Mouse (Mus musculus) heart, embryonic 16.5 days (tissue): ENCODE measurements around the gene Tatdn3. TPM values are rescaled to one million over a fixed set of nuclear protein-coding genes. Genes with fewer than 3 reads are reported as not detected.
A peak's percentile ranks its signal among the peaks of the same experiment; 100 is the strongest.

ENCODE experiments used
- ATAC-seq: fragments of 200-750 bp; cut with Nextera tagmentation; replicated peaks from 2 replicates; pipeline ENCODE4 v1.8.0; 2017; ENCODE audit warnings: moderate number of reproducible peaks; ENCODE audit not compliant: insufficient read depth, low FRiP score; ENCODE audit errors: extremely low read depth
- H3K27ac ChIP-seq: fragments of 300-500 bp; sonication (generic); 2 replicates; pipeline ENCODE4 v1.5.1; 2014; ENCODE audit warnings: mild to moderate bottlenecking, low read length, control low read depth, moderate library complexity
- H3K27me3 ChIP-seq: fragments of 300-500 bp; sonication (generic); 2 replicates; pipeline ENCODE4 v1.6.1; 2014; ENCODE audit warnings: low read length, mixed read lengths; ENCODE audit not compliant: control insufficient read depth, insufficient read depth
- H3K36me3 ChIP-seq: fragments of 300-500 bp; sonication (generic); 2 replicates; pipeline ENCODE4 v1.6.1; 2014; ENCODE audit not compliant: control insufficient read depth, insufficient read depth
- H3K4me1 ChIP-seq: fragments of 300-500 bp; sonication (generic); 2 replicates; pipeline ENCODE4 v1.6.1; 2014; ENCODE audit warnings: low read length, mixed read lengths; ENCODE audit not compliant: control insufficient read depth, insufficient read depth
- H3K4me2 ChIP-seq: fragments of 300-500 bp; sonication (generic); 2 replicates; pipeline ENCODE4 v1.6.1; 2014; ENCODE audit warnings: low read depth, mild to moderate bottlenecking, control low read depth, low read length
- H3K4me3 ChIP-seq: fragments of 300-500 bp; sonication (generic); 2 replicates; pipeline ENCODE4 v1.5.1; 2014; ENCODE audit warnings: mild to moderate bottlenecking, control low read depth, low read length
- H3K9ac ChIP-seq: fragments of 300-500 bp; sonication (generic); 2 replicates; pipeline ENCODE4 v1.6.1; 2014; ENCODE audit warnings: low read length, control low read depth
- H3K9me3 ChIP-seq: fragments of 300-500 bp; sonication (generic); replicated peaks from 2 replicates; pipeline ENCODE4 v1.6.1; 2016; ENCODE audit warnings: low read length; ENCODE audit not compliant: control insufficient read depth
- WGBS: fragments of 180-500 bp; shearing (Covaris S2); extraction: QIAGEN DNeasy Blood & Tissue Kit; methylation state at CpG from one replicate; pipeline ENCODE4 v1.1.7; 2014; 5-methylcytosine and 5-hydroxymethylcytosine counted together
- polyA plus RNA-seq: library from polyadenylated mRNA; unstranded; fragments of >200 nt; fragmentation: Nextera tagmentation; extraction: Ambion mirVana; gene quantifications from 2 replicates; pipeline ENCODE4 v1.2.1, GENCODE M21; 2015

Tatdn3 gene
- polyA plus RNA-seq, 1 experiment from 2014 or later: 17.9 TPM

DNA sequence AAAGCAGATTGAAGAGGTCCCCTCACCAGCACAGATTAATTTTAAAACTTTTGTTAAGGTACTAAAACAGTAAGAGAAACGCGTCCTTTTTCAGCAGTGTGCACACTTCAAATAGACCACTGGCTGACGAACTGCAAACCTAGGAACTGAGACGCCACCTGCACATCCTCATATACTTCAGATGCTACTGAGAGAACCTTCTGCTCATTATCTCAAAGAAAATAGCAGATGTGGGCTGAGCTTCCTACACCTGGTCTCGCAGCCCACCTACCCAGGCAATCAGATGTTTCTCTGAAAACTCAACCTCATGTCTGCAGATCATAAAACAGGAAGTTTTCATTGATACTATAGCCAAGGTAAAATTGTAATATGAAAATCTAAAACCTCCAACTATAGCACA is 42.9 kb downstream of the Tatdn3 start:
- 82% methylated on average over 5 of the region's 5 CpGs for WGBS

DNA sequence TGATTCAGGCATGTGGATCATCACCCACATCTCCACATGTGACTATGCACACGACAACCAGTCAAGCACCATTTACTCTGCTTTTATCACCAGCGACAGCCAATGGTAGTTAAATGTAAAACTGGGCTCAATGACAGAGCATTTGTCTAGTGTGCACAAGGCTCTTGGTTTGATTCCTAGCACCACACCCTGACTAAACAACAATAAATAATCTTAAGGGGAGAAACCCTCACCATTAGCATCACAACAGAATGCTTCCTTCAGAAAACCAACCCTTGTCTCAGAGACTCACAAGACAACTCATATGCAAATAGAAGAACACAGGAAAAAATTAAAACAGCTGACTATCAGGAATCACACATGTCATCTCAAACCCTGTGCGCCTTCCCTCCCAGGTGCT is 48.5 kb downstream of the Tatdn3 start:
- 96% methylated on average over 3 of the region's 3 CpGs for WGBS
- no peak overlapping the region for H3K4me2 ChIP-seq
- H3K9me3 ChIP-seq: no peaks in the 10 kb centered on the region
- no peaks in the 10 kb centered on the region for H3K4me1 ChIP-seq
- H3K9ac ChIP-seq: no peak overlapping the region
- no peak for ATAC-seq
- H3K36me3 ChIP-seq: peaks cover 36% of the 10 kb centered on the region
- no peak overlapping the region for H3K27ac ChIP-seq
- H3K27me3 ChIP-seq: no peaks in the 10 kb centered on the region
- H3K4me3 ChIP-seq: no peak overlapping the region

More for the DNA sequence above, 42.9 kb downstream of the Tatdn3 start:
- Histone ChIP-seq H3K9ac (no peak overlapping the region), H3K27me3 (no peaks in the 10 kb centered on the region), H3K4me2 (no peak overlapping the region), H3K4me3 (no peak overlapping the region), H3K36me3 (peaks cover 13% of the 10 kb centered on the region), H3K27ac (no peak overlapping the region), H3K9me3 (no peaks in the 10 kb centered on the region), H3K4me1 (peaks cover 2% of the 10 kb centered on the region; the same call in 1 of the 2 replicates)
- ATAC-seq: no peak

DNA sequence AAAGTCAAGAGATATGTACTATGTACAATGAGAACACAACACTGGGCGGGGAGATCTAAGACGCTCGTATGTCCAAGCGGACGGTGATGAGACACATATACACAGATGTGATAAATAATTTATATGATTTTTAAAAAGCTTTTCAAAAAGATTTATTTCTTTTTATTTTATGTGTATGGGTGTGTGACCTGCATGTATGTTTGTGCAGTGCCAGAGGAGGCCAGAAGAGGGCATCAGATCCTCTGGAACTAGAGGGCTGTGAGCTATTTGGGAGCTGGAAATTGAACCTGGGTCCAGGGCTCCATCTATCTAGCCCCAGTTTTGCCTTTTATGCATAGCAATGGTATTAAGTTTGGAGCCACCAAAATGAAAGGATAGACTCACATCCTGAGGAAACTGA is 54.0 kb downstream of the Tatdn3 start:
- no peaks in the 10 kb centered on the region for H3K27me3 ChIP-seq
- H3K36me3 ChIP-seq: peaks cover 47% of the 10 kb centered on the region
- H3K9ac ChIP-seq: no peak overlapping the region
- WGBS: 99% methylated on average over 5 of the region's 5 CpGs
- H3K4me1 ChIP-seq: no peaks in the 10 kb centered on the region
- no peak overlapping the region for H3K27ac ChIP-seq
- no peak overlapping the region for H3K4me3 ChIP-seq
- no peak for ATAC-seq
- peaks cover 3% of the 10 kb centered on the region; the same call in 1 of the 2 replicates for H3K9me3 ChIP-seq
- no peak overlapping the region for H3K4me2 ChIP-seq

DNA sequence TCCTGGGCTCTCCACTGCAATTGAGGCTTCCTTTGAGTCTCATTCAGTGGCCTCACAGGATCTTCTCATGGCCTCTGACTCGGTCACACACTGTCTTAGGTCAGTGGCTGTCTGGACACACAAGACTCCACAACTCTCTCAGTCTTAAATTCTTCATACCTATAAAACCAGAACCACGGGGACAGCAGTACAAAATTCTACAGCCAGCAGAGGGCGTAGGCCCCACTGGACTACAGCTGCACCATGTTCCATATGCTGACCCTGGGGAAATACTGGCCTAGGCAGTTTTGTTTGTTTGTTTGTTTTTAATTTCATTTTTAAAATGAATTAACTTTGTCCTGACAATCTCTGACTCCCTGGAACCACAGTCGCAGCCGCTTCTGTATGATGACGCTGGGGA is 60.5 kb downstream of the Tatdn3 start:
- ATAC-seq: no peak
- Histone ChIP-seq H3K36me3 (peaks cover 6% of the 10 kb centered on the region; the same call in 1 of the 2 replicates), H3K4me2 (no peak overlapping the region), H3K27me3 (no peaks in the 10 kb centered on the region), H3K9me3 (peaks cover 8% of the 10 kb centered on the region), H3K4me3 (no peak overlapping the region), H3K9ac (no peak overlapping the region), H3K27ac (no peak overlapping the region), H3K4me1 (no peaks in the 10 kb centered on the region)
- WGBS: 66% methylated on average over 6 of the region's 6 CpGs

DNA sequence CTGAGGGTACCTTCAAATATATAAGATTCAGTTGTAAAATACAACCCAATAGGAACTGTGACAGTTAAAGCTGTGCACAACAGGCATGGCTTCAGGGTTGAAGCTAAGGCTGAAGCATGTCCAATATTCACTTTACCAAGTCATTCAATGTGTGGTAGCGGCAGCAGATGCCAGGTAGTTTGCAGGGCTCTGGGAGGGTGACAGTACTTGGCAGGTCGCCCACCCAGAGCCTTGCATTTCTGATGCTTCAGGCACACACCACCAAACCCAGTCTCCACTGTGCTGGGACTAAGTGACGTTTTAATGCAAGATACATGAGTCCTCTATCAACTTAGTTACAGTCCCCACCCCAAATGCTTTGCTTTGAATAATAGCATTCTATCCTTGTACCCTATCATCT is 62.0 kb downstream of the Tatdn3 start:
- 47% methylated on average over 3 of the region's 3 CpGs for WGBS

DNA sequence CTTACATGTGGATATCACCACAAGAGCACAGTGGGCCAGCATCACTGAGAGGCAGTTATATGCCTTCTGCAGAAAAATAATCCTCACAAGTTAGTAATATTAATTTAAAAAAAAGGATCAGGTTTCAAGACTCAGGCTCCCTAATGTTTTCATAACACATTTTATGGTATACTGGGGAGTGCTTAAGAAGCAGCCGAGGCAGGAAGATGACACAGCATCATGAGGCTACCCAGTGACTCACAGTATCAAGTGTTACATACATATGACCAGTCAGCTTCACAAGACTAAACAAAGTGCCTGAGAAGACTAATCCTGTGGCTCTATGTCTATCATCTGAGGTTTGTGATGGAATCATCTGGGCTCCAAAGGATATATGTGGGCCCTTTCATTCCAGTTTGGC is 64.7 kb downstream of the Tatdn3 start:
- ATAC-seq: no peak
- no peaks in the 10 kb centered on the region for H3K27me3 ChIP-seq
- peaks cover 5% of the 10 kb centered on the region for H3K4me1 ChIP-seq
- no peak overlapping the region for H3K4me2 ChIP-seq
- peaks cover 8% of the 10 kb centered on the region for H3K9me3 ChIP-seq
- no peak overlapping the region for H3K27ac ChIP-seq
- no peak overlapping the region for H3K4me3 ChIP-seq
- WGBS: 92% methylated on average over 1 of the region's 1 CpGs
- H3K9ac ChIP-seq: no peak overlapping the region
- 0 out of 2 replicates have a peak, but pooled peaks cover 3% of the 10 kb centered on the region for H3K36me3 ChIP-seq

More for the DNA sequence above, 62.0 kb downstream of the Tatdn3 start:
- H3K4me2 ChIP-seq: no peak overlapping the region
- H3K9me3 ChIP-seq: peaks cover 8% of the 10 kb centered on the region
- H3K4me3 ChIP-seq: no peak overlapping the region
- H3K4me1 ChIP-seq: peaks cover under 1% of the 10 kb centered on the region
- no peak overlapping the region for H3K9ac ChIP-seq
- H3K27ac ChIP-seq: no peak overlapping the region
- H3K36me3 ChIP-seq: 0 out of 2 replicates have a peak, but pooled peaks cover 3% of the 10 kb centered on the region
- peak; percentile 32; the same call in 1 of the 2 replicates for ATAC-seq
- H3K27me3 ChIP-seq: no peaks in the 10 kb centered on the region

- H3K36me3 ChIP-seq: 0 out of 2 replicates have a peak, but pooled peaks cover 3% of the 10 kb centered on the region
- H3K27ac ChIP-seq: no peak overlapping the region
- H3K4me3 ChIP-seq: no peak overlapping the region
- no peaks in the 10 kb centered on the region for H3K27me3 ChIP-seq
- peaks cover 5% of the 10 kb centered on the region for H3K4me1 ChIP-seq
- 74% methylated on average over 6 of the region's 6 CpGs for WGBS
- H3K9me3 ChIP-seq: peaks cover 8% of the 10 kb centered on the region
- ATAC-seq: no peak
- no peak overlapping the region for H3K9ac ChIP-seq
- H3K4me2 ChIP-seq: no peak overlapping the region
These were observed 66.3 kb downstream of the Tatdn3 start for GRCm38 (mm10) chr1:190996346-190996877.

Other genes starting within 250 kb of the Tatdn3 start
- gene Rps6kc1, start 151.2 kb downstream of the Tatdn3 start, polyA plus RNA-seq: 10.3 TPM in 2 replicates
- 29.5 and 30.1 TPM in 2 replicates for gene Angel2, start 137.8 kb downstream of the Tatdn3 start, polyA plus RNA-seq
- gene Vash2, start 83.6 kb downstream of the Tatdn3 start, polyA plus RNA-seq: 48.3 and 50.6 TPM in 2 replicates
- 3.3 TPM in 2 replicates for gene Flvcr1, start 36.8 kb downstream of the Tatdn3 start, polyA plus RNA-seq
- not detected in 2 replicates for gene Spata45, start 26.3 kb downstream of the Tatdn3 start, polyA plus RNA-seq
- gene Nsl1, start 80 bp upstream of the Tatdn3 start, polyA plus RNA-seq: 12.0 and 15.4 TPM in 2 replicates
- 2.2 and 2.8 TPM in 2 replicates for gene Batf3, start 34.9 kb upstream of the Tatdn3 start, polyA plus RNA-seq
- gene Fam71a, start 101.9 kb upstream of the Tatdn3 start, polyA plus RNA-seq: not detected in 2 replicates
- 14.6 and 16.8 TPM in 2 replicates for gene Atf3, start 155.1 kb upstream of the Tatdn3 start, polyA plus RNA-seq